Mouse (Mus musculus) ES-E14 (cell line): Measurements from ENCODE around the gene Tubg1.
A peak's percentile ranks its signal among the peaks of the same experiment; 100 is the strongest.

Experiments
- CHD2 ChIP-seq: IDR thresholded peaks from 2 replicates; pipeline ENCODE4 v1.6.1; 2014; ENCODE audit warnings: mild to moderate bottlenecking, low read depth, low read length, inconsistent platforms
- HCFC1 ChIP-seq: IDR thresholded peaks from 2 replicates; pipeline ENCODE4 v1.6.1; 2012; ENCODE audit warnings: low read length, inconsistent platforms, borderline replicate concordance; ENCODE audit not compliant: insufficient read depth
- MAFK ChIP-seq: IDR thresholded peaks from 2 replicates; pipeline ENCODE4 v1.6.1; 2014; ENCODE audit warnings: mild to moderate bottlenecking, low read depth, low read length, inconsistent platforms; ENCODE audit not compliant: insufficient read depth
- ZC3H11A ChIP-seq: IDR thresholded peaks from 2 replicates; pipeline ENCODE4 v1.6.1; 2012; ENCODE audit warnings: low read depth, mild to moderate bottlenecking, inconsistent platforms, low read length, borderline replicate concordance
- ZNF384 ChIP-seq: IDR thresholded peaks from 2 replicates; pipeline ENCODE4 v1.6.1; 2012; ENCODE audit warnings: low read depth, low read length, inconsistent platforms

DNA sequence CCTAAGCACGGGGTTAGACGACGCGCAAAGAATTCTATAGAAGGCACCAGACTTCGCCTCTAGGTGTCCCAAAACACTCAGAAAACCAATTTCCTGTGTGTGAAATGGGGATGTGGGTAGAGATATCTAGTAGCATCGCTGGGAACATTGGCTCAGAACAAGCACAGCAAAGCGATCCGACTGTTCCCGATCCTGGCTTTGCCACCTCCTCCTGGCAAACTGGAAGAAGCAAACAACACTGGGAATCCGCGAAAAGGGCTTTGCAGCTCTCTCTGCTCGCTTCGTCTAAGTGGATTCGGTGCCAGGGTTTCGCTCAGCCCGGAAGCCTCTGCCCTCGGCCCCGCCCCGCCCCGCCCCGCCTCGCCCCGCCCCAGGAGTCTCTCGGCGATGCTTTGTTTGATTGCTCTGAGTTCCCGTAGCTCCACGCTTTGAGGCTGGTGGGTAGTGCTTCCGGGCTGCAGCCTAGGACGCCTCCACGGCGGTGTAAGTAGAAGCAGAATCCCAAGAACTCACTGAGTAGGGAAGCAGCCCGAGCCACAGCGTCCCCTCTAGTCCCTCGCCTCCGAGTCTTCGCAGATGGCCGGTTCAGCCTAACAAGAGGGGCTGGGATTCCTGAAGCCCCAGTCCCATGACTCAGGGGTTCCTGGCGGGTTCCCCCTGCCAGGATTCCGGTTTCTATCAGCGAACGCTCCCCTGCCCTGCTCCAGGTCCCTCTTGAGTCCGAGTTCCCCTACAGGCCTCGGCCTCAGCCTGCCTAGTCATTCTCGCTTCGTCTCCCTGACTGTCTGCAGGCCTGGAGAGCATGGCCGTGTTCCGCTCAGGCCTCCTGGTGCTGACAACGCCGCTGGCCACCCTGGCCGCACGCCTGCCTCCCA is 37.3 kb upstream of the Tubg1 start, which contains the start of gene Coasy:
- TF ChIP-seq MAFK: peak; percentile 9; the same call in 1 of the 2 replicates
- peak; percentile 66; the same call in 1 of the 2 replicates for TF ChIP-seq HCFC1
- no peak for TF ChIP-seq ZC3H11A
- TF ChIP-seq ZNF384: no peak
- 0 out of 2 replicates have a peak, but pooled peaks have one; percentile 40 for TF ChIP-seq CHD2
